Mouse (Mus musculus) lung, postnatal 0 days (tissue): Measurements from ENCODE around the gene Zfp385c.

Experiments used
- CTCF ChIP-seq: IDR thresholded peaks from 2 replicates; pipeline ENCODE4 v1.5.1; 2016; ENCODE audit warnings: antibody characterized with exemption, mild to moderate bottlenecking
- EP300 ChIP-seq: IDR thresholded peaks from 2 replicates; pipeline ENCODE4 v1.6.1; 2016; ENCODE audit warnings: antibody characterized with exemption, mild to moderate bottlenecking, control low read depth

DNA sequence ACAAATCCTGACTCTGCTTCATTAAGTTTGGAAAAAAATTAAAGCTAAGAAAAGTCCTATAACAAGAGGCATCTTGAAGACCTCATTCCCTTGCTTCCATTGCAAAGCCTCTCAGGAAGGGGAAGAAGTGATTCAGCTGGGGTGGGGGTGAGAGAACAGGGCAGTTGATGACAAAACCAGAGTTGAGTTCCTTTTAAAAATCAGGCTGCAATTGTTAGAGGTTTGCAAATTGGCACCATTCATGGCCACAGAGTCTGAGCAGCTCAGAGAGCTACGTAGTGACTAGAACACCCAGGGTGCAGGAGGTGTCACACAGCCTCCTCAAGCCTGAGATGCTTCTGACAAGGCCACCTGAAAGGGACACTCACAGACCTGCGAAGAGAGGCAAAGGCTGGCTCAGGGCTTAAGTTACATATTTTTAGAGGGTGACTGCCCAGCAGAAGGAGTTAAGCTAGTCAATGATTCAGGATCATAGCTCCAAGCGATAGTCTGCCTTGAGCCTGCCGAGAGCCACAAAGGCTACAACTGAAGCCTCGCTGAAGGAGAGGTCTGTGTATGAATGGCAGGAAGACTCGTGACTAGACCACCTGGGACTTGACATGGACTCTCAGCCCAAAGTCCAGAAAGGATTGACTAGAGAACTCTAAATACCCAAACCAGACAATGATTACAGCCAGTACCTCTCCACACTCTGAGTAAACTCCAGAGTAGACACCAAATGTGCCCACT is 38.4 kb upstream of the Zfp385c start:
- no peak for TF ChIP-seq EP300
- no peak for TF ChIP-seq CTCF
